Mouse (Mus musculus): ENCODE measurements at regions not wholly inside any gene's neighbourhood (a gene's known extent, or its start where the extent isn't known, plus 50 kb on each side); places are given as distances from the start of the nearest gene placed in this dataset.

- no peak overlapping the region for H3K9ac ChIP-seq
- no peak overlapping the region for H3K27ac ChIP-seq
- WGBS: 76% methylated on average over 7 of the region's 7 CpGs
- H3K9me3 ChIP-seq (replicated peaks): no peaks in the 10 kb centered on the region
- H3K4me3 ChIP-seq: no peak overlapping the region
- no peak overlapping the region for H3K4me2 ChIP-seq (replicated peaks)
- no peaks in the 10 kb centered on the region for H3K4me1 ChIP-seq
- H3K36me3 ChIP-seq: no peaks in the 10 kb centered on the region
- no peaks in the 10 kb centered on the region for H3K27me3 ChIP-seq
- ATAC-seq (ENCODE audit: low FRiP score): peak; percentile 54; the same call in 1 of the 2 replicates
Measured at GRCm38 (mm10) chr1:30362072-30362769, 511.5 kb downstream of the Phf3 start.

DNA sequence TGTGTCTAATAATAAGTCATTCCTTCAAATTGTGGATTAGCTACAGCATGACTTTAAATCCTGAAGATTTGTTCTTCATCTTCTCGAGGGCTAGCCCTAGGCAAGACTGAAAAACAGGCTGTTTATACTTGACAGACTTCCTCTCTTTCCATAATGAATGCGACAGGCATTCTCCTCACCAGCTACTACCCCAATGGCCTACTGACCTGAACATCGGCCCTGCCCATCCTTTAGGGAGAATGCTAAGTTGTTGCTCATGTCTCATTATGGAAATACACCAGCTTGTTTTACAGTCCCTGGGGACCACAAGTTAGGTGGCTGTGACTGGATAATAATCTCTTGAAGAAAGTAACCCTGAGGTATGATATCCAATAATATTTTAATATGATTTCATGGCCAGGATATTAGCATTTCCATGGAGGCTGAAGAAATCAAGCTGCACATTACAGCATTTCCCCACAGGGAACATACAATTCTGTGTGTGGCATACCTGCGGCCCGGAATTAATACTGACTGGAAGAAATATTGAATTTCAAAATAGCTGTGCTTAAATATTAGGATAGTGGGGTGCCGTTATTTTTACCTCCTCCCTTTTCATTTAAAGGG is 553.0 kb downstream of the Phf3 start:
- no peak overlapping the region for H3K9ac ChIP-seq
- H3K27ac ChIP-seq: no peak overlapping the region
- ATAC-seq (ENCODE audit: low FRiP score): peak; percentile 50; the same call in 1 of the 2 replicates
- H3K36me3 ChIP-seq: no peaks in the 10 kb centered on the region
- no peaks in the 10 kb centered on the region for H3K27me3 ChIP-seq
- H3K4me1 ChIP-seq: no peaks in the 10 kb centered on the region
- H3K4me3 ChIP-seq: no peak overlapping the region
- no peaks in the 10 kb centered on the region for H3K9me3 ChIP-seq (replicated peaks)
- H3K4me2 ChIP-seq (replicated peaks): no peak overlapping the region
- 68% methylated on average over 6 of the region's 6 CpGs for WGBS

DNA sequence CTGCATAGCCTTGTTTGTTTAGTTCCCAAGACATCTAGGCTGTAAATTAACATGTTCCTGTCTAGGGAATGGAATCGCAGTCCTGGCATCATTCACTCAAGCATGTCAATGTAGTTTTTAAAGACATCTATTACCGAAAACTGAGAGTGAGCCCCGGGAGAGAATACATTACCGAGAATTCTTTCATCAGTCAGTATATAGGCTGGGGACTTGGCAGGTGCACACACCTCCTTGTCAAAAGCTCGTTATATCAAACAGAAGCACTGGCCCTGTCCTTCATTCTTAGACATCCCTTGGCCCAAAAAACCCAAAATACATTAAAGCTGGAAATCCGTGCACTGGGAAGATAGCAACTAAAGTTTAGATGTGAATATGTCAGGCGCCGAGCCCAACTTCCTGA is 555.5 kb downstream of the Phf3 start:
- ATAC-seq (ENCODE audit: low FRiP score): no peak
- Histone ChIP-seq H3K4me2 (replicated peaks) (no peak overlapping the region), H3K36me3 (no peaks in the 10 kb centered on the region), H3K4me3 (no peak overlapping the region), H3K9ac (no peak overlapping the region), H3K9me3 (replicated peaks) (no peaks in the 10 kb centered on the region), H3K4me1 (no peaks in the 10 kb centered on the region), H3K27me3 (no peaks in the 10 kb centered on the region), H3K27ac (no peak overlapping the region)
- WGBS: 83% methylated on average over 8 of the region's 8 CpGs

GRCm38 (mm10) chr1:30289073-30289472 is 584.6 kb downstream of the Phf3 start:
- Histone ChIP-seq H3K36me3 (no peaks in the 10 kb centered on the region), H3K4me1 (no peaks in the 10 kb centered on the region), H3K9ac (no peak overlapping the region), H3K27me3 (no peaks in the 10 kb centered on the region), H3K27ac (no peak overlapping the region), H3K4me3 (no peak overlapping the region), H3K4me2 (replicated peaks) (no peak overlapping the region), H3K9me3 (replicated peaks) (no peaks in the 10 kb centered on the region)
- no peak for ATAC-seq (ENCODE audit: low FRiP score)
- WGBS: 70% methylated on average over 2 of the region's 2 CpGs

DNA sequence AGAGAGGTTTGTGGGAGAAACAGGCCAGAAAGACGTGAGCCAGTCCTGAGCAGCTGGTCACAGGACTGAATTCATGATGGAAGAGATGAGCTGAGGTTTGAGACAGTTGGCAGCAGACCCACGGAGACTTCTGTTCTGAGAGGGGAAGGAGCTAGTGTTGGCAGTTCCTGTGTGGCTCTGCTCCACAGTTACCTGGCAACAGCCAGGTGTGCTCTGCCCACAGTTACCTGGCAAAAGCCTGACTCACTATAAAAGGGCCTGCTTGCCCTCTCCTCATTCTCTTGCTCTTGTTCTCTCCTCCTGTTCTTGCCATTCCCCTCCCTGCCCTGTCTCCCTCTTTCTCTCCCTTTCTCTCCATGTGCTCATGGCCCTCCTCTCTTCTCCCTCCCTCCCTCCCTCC is 611.3 kb downstream of the Phf3 start:
- no peaks in the 10 kb centered on the region for H3K27me3 ChIP-seq
- no peak overlapping the region for H3K27ac ChIP-seq
- no peaks in the 10 kb centered on the region for H3K9me3 ChIP-seq (replicated peaks)
- ATAC-seq (ENCODE audit: low FRiP score): no peak
- H3K4me1 ChIP-seq: no peaks in the 10 kb centered on the region
- H3K4me2 ChIP-seq (replicated peaks): no peak overlapping the region
- WGBS: 61% methylated on average over 2 of the region's 2 CpGs
- H3K4me3 ChIP-seq: no peak overlapping the region
- no peak overlapping the region for H3K9ac ChIP-seq
- no peaks in the 10 kb centered on the region for H3K36me3 ChIP-seq

- no peaks in the 10 kb centered on the region for H3K9me3 ChIP-seq (replicated peaks)
- H3K27ac ChIP-seq: no peak overlapping the region
- no peaks in the 10 kb centered on the region for H3K36me3 ChIP-seq
- H3K9ac ChIP-seq: no peak overlapping the region
- no peaks in the 10 kb centered on the region for H3K4me1 ChIP-seq
- ATAC-seq (ENCODE audit: low FRiP score): no peak
- H3K4me3 ChIP-seq: no peak overlapping the region
- WGBS: 65% methylated on average over 3 of the region's 3 CpGs
- H3K4me2 ChIP-seq (replicated peaks): no peak overlapping the region
- H3K27me3 ChIP-seq: no peaks in the 10 kb centered on the region
Measured at GRCm38 (mm10) chr1:30259547-30259946, 614.2 kb downstream of the Phf3 start.

- Histone ChIP-seq H3K4me1 (no peaks in the 10 kb centered on the region), H3K4me2 (replicated peaks) (no peak overlapping the region), H3K4me3 (no peak overlapping the region), H3K9ac (no peak overlapping the region), H3K9me3 (replicated peaks) (no peaks in the 10 kb centered on the region), H3K36me3 (no peaks in the 10 kb centered on the region), H3K27me3 (no peaks in the 10 kb centered on the region), H3K27ac (no peak overlapping the region)
- 57% methylated on average over 4 of the region's 4 CpGs for WGBS
- ATAC-seq (ENCODE audit: low FRiP score): no peak
Measured at GRCm38 (mm10) chr1:30216764-30217348, 656.9 kb downstream of the Phf3 start.

DNA sequence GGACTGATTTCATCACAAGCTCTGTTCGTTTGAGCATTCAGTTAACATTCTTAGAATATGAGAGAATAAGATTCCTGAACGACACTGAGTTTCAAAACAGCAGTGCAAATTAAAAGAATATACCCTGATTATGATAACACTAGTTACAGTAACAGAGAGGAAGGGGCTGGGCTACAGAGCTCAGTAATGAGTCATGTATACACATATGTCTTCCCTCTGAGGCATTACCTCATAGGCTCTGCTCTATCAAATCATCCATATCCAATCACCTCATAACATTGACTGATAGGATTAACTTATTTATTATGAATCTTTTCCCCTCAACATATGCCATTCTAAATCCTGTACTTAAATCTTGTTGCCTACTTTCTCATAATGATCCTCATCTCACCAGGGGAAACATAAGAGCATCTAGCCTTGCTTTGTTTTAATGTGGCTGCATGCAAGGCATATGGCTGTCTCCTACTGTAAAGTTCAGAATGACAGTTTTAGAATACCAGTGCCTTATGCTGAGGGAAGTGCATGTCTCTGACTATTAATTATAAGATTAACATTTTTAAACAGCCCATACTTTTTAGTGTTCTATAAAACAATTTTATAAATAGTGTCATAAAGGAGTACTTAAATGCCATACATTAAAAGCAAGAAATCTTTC is 669.0 kb downstream of the Phf3 start:
- Histone ChIP-seq H3K9ac (no peak overlapping the region), H3K27me3 (no peaks in the 10 kb centered on the region), H3K4me2 (replicated peaks) (no peak overlapping the region), H3K4me3 (no peak overlapping the region), H3K36me3 (no peaks in the 10 kb centered on the region), H3K9me3 (replicated peaks) (no peaks in the 10 kb centered on the region), H3K4me1 (no peaks in the 10 kb centered on the region), H3K27ac (no peak overlapping the region)
- WGBS: 74% methylated on average over 2 of the region's 2 CpGs
- ATAC-seq (ENCODE audit: low FRiP score): no peak

GRCm38 (mm10) chr1:30176225-30176624 is 697.5 kb downstream of the Phf3 start:
- Histone ChIP-seq H3K36me3 (no peaks in the 10 kb centered on the region), H3K9ac (no peak overlapping the region), H3K27ac (no peak overlapping the region), H3K27me3 (no peaks in the 10 kb centered on the region), H3K4me1 (no peaks in the 10 kb centered on the region), H3K4me3 (no peak overlapping the region), H3K4me2 (replicated peaks) (no peak overlapping the region), H3K9me3 (replicated peaks) (no peaks in the 10 kb centered on the region)
- 62% methylated on average over 2 of the region's 2 CpGs for WGBS
- ATAC-seq (ENCODE audit: low FRiP score): no peak

GRCm38 (mm10) chr1:30144997-30145396 is 728.7 kb downstream of the Phf3 start:
- Histone ChIP-seq H3K4me2 (replicated peaks) (no peak overlapping the region), H3K9ac (no peak overlapping the region), H3K9me3 (replicated peaks) (no peaks in the 10 kb centered on the region), H3K27me3 (no peaks in the 10 kb centered on the region), H3K4me3 (no peak overlapping the region), H3K4me1 (no peaks in the 10 kb centered on the region), H3K27ac (no peak overlapping the region), H3K36me3 (no peaks in the 10 kb centered on the region)
- 93% methylated on average over 4 of the region's 4 CpGs for WGBS
- ATAC-seq (ENCODE audit: low FRiP score): no peak

GRCm38 (mm10) chr1:30114186-30114585 is 759.5 kb downstream of the Phf3 start:
- ATAC-seq (ENCODE audit: low FRiP score): no peak

More at GRCm38 (mm10) chr1:30114186-30114585, 759.5 kb downstream of the Phf3 start:
- Histone ChIP-seq H3K4me2 (replicated peaks) (no peak overlapping the region), H3K27ac (no peak overlapping the region), H3K4me3 (no peak overlapping the region), H3K27me3 (no peaks in the 10 kb centered on the region), H3K9ac (no peak overlapping the region), H3K4me1 (no peaks in the 10 kb centered on the region), H3K9me3 (replicated peaks) (no peaks in the 10 kb centered on the region), H3K36me3 (no peaks in the 10 kb centered on the region)
- WGBS: 89% methylated on average over 3 of the region's 3 CpGs

Measured in hindbrain, embryonic 12.5 days (tissue).